Mouse (Mus musculus): Measurements from ENCODE around the gene Rabepk.
A peak's percentile ranks its signal among the peaks of the same experiment; 100 is the strongest.
"Not testable (repeated sequence)": the region's sequence is repeated elsewhere in the genome, so short reads cannot be mapped to it uniquely, and the experiment has no call there.

Rabepk gene

GRCm38 (mm10) chr2:34762872-34763271 is 36.8 kb downstream of the Rabepk start:
- DNase-seq (ENCODE audit: low spot score): no peak

- no peak for DNase-seq (ENCODE audit: low spot score)
Measured at GRCm38 (mm10) chr2:34762174-34762573, 37.5 kb downstream of the Rabepk start.

GRCm38 (mm10) chr2:34761272-34761671 is 38.4 kb downstream of the Rabepk start:
- DNase-seq (ENCODE audit: low spot score): not testable (repeated sequence)

GRCm38 (mm10) chr2:34757341-34757740 is 42.4 kb downstream of the Rabepk start:
- no peak for DNase-seq (ENCODE audit: low spot score)

GRCm38 (mm10) chr2:34754551-34755358 is 45.0 kb downstream of the Rabepk start, which contains the start of gene Gapvd1:
Gene Gapvd1, minus strand, starts transcription at chr2:34755232.
- DNase-seq (ENCODE audit: low spot score): peak; percentile 7

GRCm38 (mm10) chr2:34753811-34754550 is 45.7 kb downstream of the Rabepk start:
- DNase-seq (ENCODE audit: low spot score): peak; percentile 87

GRCm38 (mm10) chr2:34750245-34750644 is 49.5 kb downstream of the Rabepk start:
- no peak for DNase-seq (ENCODE audit: low spot score)

GRCm38 (mm10) chr2:34748479-34748878 is 51.2 kb downstream of the Rabepk start:
- DNase-seq (ENCODE audit: low spot score): no peak

GRCm38 (mm10) chr2:34745673-34746072 is 54.0 kb downstream of the Rabepk start:
- no peak for DNase-seq (ENCODE audit: low spot score)

- no peak for DNase-seq (ENCODE audit: low spot score)
Measured at GRCm38 (mm10) chr2:34744476-34744875, 55.2 kb downstream of the Rabepk start.

- no peak for DNase-seq (ENCODE audit: low spot score)
Measured at GRCm38 (mm10) chr2:34742675-34743074, 57.0 kb downstream of the Rabepk start.

- DNase-seq (ENCODE audit: low spot score): no peak
Measured at GRCm38 (mm10) chr2:34741390-34742159, 58.1 kb downstream of the Rabepk start.

- DNase-seq (ENCODE audit: low spot score): no peak
Measured at GRCm38 (mm10) chr2:34739684-34740391, 59.9 kb downstream of the Rabepk start.

- no peak for DNase-seq (ENCODE audit: low spot score)
Measured at GRCm38 (mm10) chr2:34737911-34738310, 61.8 kb downstream of the Rabepk start.

- DNase-seq (ENCODE audit: low spot score): no peak
Measured at GRCm38 (mm10) chr2:34736626-34737025, 63.1 kb downstream of the Rabepk start.
